Mouse (Mus musculus) C2C12 (cell line): ENCODE data around the gene Rnf213.

Source experiments
- CTCF ChIP-seq: IDR thresholded peaks from one replicate; pipeline ENCODE4 v1.5.1; 2011; ENCODE audit not compliant: control insufficient read depth, insufficient read depth, insufficient read length
- MAX ChIP-seq: IDR thresholded peaks from one replicate; pipeline ENCODE4 v1.6.1; 2011; ENCODE audit warnings: mild to moderate bottlenecking, control low read depth
- MYOD1 ChIP-seq: IDR thresholded peaks from one replicate; pipeline ENCODE4 v1.6.1; 2011; ENCODE audit warnings: low read depth; ENCODE audit not compliant: control insufficient read depth, insufficient read length
- USF1 ChIP-seq: IDR thresholded peaks from one replicate; pipeline ENCODE4 v1.6.1; 2011; ENCODE audit warnings: low read depth, mild to moderate bottlenecking, control low read depth, moderate library complexity

- TF ChIP-seq MYOD1 (peak; percentile 69), CTCF (no peak), USF1 (no peak), MAX (no peak)
Observed at GRCm38 (mm10) chr11:119496147-119496546, 103.2 kb downstream of the Rnf213 start.
